Mouse (Mus musculus): ENCODE data around the gene Lag3. TPM values are rescaled to one million over a fixed set of nuclear protein-coding genes. Genes with fewer than 3 reads are reported as not detected.

Lag3 gene
- total RNA-seq, 2 experiments from 2014 or later: 0.51 TPM; not detected in 1

DNA sequence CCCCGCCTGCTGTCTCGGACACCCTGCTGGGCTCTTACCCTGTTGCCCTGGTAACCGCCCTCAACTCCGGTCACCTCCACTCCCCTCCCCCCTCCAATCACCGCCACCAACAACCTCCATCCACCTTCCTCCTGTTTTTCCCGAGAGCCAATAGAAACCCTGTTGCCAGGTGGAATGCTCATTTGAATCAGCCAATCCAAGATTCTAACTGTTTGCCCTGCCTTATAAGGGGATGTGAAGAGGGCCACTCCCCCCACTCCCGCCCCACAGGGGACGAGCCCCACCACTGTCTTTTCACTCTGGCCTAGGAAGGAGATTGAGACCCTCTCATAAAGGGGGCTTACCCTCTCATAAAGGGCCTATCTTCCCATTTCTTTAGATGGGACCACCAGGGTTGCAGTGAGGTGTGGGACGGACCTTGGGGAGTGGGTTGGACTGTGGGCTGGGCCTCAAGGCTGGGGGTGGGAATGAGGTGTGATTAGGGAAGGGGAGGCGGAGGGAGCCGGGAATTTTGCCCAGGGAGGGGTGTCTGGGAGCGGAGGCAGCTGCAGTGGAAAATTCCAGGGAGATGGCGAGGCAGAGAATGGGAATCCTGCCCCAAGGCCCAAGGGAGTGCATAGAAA is 8.3 kb upstream of the Lag3 start, which contains the start of gene Ptms:
TSS of gene Ptms (minus strand) at position 409 of the 623 bp plus-strand sequence.
- peak; percentile 95 for DNase-seq

GRCm38 (mm10) chr6:124918890-124919627 is 7.6 kb upstream of the Lag3 start:
- DNase-seq: no peak

GRCm38 (mm10) chr6:124918331-124918690 is 6.8 kb upstream of the Lag3 start:
- DNase-seq: no peak

DNA sequence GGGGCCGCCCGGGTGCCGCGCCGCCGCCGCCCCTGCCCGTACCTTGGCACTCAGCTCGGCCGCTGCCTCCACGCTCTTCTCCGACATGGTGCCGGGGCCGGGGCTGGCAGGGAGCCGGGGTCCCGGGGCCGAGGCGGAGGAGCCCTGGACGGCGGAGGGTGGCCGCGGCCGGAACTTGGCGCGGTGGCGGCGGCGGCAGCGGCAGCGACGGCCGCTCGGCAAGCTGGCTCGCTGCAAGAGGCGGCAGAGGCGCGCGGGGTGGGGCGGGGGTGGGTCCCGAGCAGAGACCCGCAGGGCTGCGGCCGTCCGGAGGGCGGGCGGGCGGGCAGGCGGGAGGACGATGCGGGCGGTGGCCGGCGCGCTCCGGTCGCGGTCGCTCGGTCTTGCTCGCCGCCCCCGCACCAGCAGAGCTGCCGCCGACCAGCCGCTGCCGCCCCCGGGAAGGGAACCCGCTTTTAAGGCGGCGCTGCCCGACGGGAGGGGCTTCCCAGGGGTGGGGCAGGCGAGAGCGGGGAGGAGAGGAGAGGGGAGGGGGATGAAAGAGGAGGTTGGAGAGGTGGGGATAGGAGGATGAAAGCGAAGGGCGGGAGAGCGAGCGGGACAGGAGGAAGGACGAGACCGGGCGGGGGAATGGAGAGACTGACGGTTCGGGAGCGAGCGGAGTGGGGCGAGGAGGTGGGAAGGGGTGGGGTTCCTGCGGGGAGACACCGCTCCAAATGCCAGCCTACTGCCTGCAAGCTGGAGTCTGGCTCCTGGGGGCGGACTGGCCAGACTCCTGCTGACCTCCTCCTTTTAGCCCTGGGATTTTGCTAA is 6.2 kb upstream of the Lag3 start:
- peak; percentile 94 for DNase-seq

GRCm38 (mm10) chr6:124916695-124917517 is 5.4 kb upstream of the Lag3 start:
- peak; percentile 90 for DNase-seq

DNA sequence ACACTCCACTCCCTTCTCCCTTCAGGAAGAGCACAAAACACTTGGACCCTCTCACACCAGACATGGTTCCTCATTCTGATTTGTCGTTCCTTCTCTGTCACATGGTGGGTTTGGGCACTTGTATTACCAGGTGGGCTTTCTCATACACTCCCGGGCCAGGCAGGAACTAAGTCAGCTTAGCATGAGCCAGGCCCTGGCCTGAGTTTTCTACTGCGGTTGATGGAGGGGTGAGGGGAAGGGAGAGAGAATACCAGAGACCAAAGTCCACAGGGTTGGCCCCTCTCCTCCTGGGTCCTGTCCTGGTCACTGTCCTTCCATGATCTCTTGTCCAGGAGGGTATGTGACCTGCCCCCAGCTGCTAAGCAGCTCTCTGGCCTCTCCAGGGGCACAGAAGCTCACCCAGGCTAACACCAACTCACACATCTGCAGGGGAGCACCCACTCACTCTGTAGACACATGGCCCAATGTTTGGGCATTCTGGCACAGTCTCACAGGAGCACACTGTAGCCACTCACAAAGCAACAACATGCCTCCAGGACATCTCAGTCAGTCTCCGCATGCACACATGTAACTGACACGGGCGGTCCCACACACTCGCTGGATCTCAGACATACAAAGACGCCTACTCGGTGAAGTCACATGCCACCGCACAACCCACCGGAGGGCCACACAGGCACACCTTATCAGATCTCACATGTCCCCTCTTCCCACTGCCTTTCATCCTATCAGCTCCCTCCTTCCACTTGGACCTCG is 4.6 kb upstream of the Lag3 start:
- DNase-seq: no peak

GRCm38 (mm10) chr6:124915160-124915941 is 3.8 kb upstream of the Lag3 start:
- DNase-seq: no peak

DNA sequence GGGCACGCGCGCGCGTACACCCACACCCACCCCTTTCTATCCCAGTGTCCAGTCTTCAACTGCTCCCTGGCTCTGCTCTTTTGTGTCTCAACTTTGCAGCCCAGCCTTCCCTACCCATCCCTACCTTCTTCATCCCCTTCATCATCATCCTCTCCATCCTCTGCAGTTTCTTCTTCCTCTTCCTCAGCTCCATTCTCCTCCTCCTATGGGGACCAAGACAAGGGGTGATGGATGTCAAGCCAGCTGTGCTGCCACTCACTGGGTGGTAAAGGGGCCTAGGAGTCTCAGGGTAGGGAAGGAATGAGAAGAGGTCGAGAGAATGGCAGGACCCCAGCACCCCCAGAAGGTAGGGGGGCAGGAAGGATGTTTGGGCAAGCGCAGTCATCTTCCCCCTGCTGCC is 3.0 kb upstream of the Lag3 start:
- no peak for DNase-seq

- DNase-seq: no peak
Observed at GRCm38 (mm10) chr6:124913721-124914285, 2.3 kb upstream of the Lag3 start.

DNA sequence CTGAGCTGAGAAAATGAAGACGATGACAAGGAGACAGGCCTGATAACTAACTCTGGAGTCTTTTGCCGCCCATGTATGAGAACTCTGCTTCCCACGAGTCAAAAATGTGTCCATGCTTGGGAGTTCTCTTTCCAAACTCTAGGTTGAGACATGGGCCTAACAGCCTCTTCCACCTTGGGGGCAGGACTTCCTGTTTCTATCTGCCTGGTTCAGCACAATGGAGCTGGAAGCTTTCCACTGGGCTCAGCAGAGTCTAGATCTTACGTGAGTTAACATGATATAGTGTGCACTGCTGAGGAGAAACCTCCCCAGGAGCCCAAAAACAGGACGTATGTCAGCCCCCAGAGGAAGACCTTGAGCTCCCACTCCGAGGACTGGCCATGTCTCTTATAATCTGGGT is 1.7 kb upstream of the Lag3 start:
- no peak for DNase-seq

- no peak for DNase-seq
Observed at GRCm38 (mm10) chr6:124910032-124910431, 1.5 kb downstream of the Lag3 start.

DNA sequence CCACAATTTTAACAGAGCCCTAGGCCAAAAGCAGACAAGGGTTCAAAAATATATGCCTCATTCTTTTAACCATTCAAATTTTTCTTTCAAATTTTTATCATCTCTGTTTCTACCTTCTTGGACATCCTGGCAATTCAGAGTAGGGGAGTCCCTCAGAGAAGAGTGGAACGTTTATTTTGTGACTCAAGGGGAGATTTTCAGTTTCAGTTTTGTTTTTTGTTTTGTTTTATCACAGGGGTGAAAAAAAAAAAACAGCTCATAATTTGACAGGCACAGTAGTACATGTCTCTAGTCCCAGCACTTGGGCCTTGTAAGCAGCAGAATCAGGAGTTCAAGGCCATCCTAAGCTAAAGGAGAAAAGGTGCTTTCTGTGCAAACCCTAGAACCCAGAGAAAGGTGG is 3.7 kb downstream of the Lag3 start:
- no peak for DNase-seq

GRCm38 (mm10) chr6:124904991-124905860 is 6.3 kb downstream of the Lag3 start:
- DNase-seq: no peak

- DNase-seq: peak; percentile 78
Observed at GRCm38 (mm10) chr6:124904161-124904981, 7.1 kb downstream of the Lag3 start.

DNA sequence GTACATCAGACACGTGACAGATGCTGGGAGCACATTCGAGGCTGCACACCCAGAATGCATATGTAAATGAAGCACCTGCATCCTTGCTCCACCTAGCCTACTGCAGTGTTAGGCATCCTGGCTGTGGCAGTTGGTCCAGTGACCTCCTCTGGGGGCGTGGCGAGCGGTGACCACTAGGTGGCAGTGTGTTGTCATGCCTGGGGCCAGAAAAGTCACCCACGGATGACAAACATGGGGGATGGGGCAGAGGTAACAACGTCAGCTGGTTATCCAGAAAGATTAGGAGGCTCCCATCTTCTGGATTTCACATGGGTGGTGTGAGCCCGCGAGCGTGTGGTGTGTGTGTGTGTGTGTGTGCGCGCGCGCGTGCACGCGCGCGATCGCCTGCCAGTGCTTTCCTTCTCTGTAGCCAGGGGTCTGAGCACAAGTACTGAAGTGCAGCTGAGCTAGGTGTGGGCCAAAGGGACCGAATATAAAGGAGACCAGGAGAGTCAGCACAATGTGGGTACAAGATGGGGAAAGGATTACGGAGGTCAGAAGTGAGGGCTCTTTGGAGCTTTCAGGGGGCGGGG is 7.8 kb downstream of the Lag3 start:
- peak; percentile 91 for DNase-seq

DNA sequence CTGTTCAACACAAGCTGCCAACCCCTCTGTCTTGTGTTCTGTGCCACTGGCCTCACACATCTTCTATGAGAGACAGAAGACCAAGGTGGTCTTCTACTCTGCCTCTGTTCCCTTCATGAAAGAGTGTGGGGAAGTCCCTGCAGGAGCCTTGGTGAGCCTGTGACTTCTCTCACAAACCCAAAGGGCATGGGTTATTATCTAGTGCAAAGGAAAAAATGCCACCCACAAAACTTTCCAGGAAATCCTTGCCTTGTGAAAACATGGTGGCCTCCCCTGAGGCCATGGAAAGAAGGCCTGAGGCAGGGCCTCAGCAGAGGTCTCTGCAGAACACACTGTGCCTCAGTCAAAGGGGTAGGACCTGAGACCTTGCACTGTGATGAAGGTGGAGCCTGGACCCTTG is 9.7 kb downstream of the Lag3 start:
- no peak for DNase-seq

GRCm38 (mm10) chr6:124900801-124901480 is 10.6 kb downstream of the Lag3 start:
- no peak for DNase-seq
